13 mouse cellular contexts compared by ENCODE assay signal in the genomic region with DNA sequence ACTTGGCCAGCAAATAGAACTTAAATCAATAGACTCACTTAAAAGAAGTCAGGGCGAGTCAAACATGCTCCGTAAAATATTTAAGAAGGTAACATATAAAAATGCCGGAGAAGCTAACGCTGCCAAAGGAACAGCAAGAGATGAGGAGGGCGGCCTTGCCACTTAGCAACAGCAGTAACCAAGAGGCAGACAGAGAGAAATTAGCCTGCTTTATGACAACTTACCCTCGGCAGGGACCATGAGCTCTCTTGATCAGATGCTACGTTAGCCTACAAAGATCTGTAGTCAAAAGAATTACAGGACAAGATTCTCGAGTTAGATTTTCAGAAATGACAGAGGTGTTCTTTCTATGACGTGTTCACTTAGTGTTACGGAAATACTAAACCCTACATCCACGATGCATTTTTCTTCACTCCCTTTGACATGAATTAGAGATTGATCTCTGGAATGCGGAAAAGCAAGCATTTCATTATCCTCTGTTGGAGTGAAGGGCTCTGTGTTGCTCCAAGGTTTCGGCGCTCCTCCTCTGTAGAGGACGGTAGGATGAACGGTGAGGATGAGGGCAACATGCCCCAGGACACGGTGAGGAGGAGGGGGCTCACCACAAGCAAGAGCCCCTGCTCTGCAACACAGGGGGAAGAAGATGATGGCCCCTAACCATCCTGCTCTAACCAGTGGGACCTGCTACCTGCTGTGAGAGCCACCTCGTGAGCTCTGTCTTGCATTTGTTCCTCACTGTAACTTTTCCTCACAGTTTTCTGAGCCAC. TPM values are rescaled to one million over a fixed set of nuclear protein-coding genes. Genes with fewer than 3 reads are reported as not detected.
A peak's percentile ranks its signal among the peaks of the same experiment; 100 is the strongest.
DNase-seq lines count a peak whose midpoint lies in the region; ATAC-seq and TF ChIP-seq lines count a peak whose summit lies in the region.
"Had no signal": no experiment of that assay in that cellular context is flagged by ENCODE, and none has a peak within 500 bp of the region (broad histone marks: within the 10 kb centered on the region; RNA-seq: fewer than 3 reads in every experiment).

No protein-coding gene starts in this region.

- no peaks in the 10 kb centered on the region for H3K9me3 ChIP-seq in forebrain, embryonic 15.5 days
- H3K9me3 ChIP-seq in forebrain, embryonic 14.5 days (replicated peaks; ENCODE audit: control insufficient read depth, low read length): no peaks in the 10 kb centered on the region
- H3K9me3 ChIP-seq in lung, embryonic 14.5 days (ENCODE audit: low read depth, low read length): no peaks in the 10 kb centered on the region
- H3K9me3 ChIP-seq in embryonic facial prominence, embryonic 15.5 days (replicated peaks): no peaks in the 10 kb centered on the region
- H3K9me3 ChIP-seq in midbrain, embryonic 16.5 days (replicated peaks; ENCODE audit: control insufficient read depth, low read length, poor library complexity, severe bottlenecking): no peaks in the 10 kb centered on the region
- H3K9me3 ChIP-seq: kidney, embryonic 15.5 days; lung, embryonic 15.5 days had no signal

- DNase-seq in forebrain, embryonic 14.5 days (ENCODE audit: low spot score): no peak
- no peak for DNase-seq in lung, embryonic 14.5 days
- no peak for DNase-seq in lung, postnatal 10 days
- no peak for DNase-seq in thymus, postnatal 36 days
- DNase-seq in layer of hippocampus, adult 9-11 months: no peak
- DNase-seq: B cell, adult 2 months had no signal

- no peaks in the 10 kb centered on the region for H3K36me3 ChIP-seq in forebrain, embryonic 15.5 days
- no peaks in the 10 kb centered on the region for H3K36me3 ChIP-seq in forebrain, embryonic 14.5 days (ENCODE audit: control insufficient read depth, insufficient read depth, low read length)
- H3K36me3 ChIP-seq in lung, embryonic 14.5 days (ENCODE audit: insufficient read depth): no peaks in the 10 kb centered on the region
- H3K36me3 ChIP-seq in embryonic facial prominence, embryonic 15.5 days: no peaks in the 10 kb centered on the region
- no peaks in the 10 kb centered on the region for H3K36me3 ChIP-seq in midbrain, embryonic 16.5 days (ENCODE audit: control insufficient read depth, insufficient read depth, low read length)
- H3K36me3 ChIP-seq: kidney, embryonic 15.5 days; lung, embryonic 15.5 days had no signal

- H3K4me3 ChIP-seq in forebrain, embryonic 15.5 days: no peak overlapping the region
- no peak overlapping the region for H3K4me3 ChIP-seq in forebrain, embryonic 14.5 days (ENCODE audit: low read depth, low read length)
- no peak overlapping the region for H3K4me3 ChIP-seq in lung, embryonic 14.5 days (ENCODE audit: low read depth, low read length)
- no peak overlapping the region for H3K4me3 ChIP-seq in embryonic facial prominence, embryonic 15.5 days (replicated peaks)
- H3K4me3 ChIP-seq in midbrain, embryonic 16.5 days (ENCODE audit: low read depth, low read length): no peak overlapping the region
- H3K4me3 ChIP-seq: kidney, embryonic 15.5 days; lung, embryonic 15.5 days had no signal

- no peak overlapping the region for H3K9ac ChIP-seq in forebrain, embryonic 15.5 days (replicated peaks)
- H3K9ac ChIP-seq in forebrain, embryonic 14.5 days (ENCODE audit: low read length): no peak overlapping the region
- H3K9ac ChIP-seq in lung, embryonic 14.5 days: no peak overlapping the region
- no peak overlapping the region for H3K9ac ChIP-seq in embryonic facial prominence, embryonic 15.5 days
- H3K9ac ChIP-seq in midbrain, embryonic 16.5 days (ENCODE audit: low read depth, low read length): no peak overlapping the region
- H3K9ac ChIP-seq: kidney, embryonic 15.5 days; lung, embryonic 15.5 days had no signal

- TF ChIP-seq CTCF in lung, embryonic 14.5 days (IDR thresholded peaks at IDR 0.05; ENCODE audit: low read depth): no peak

- no peak overlapping the region for H3K27ac ChIP-seq in forebrain, embryonic 15.5 days (replicated peaks)
- H3K27ac ChIP-seq in forebrain, embryonic 14.5 days (ENCODE audit: low read depth, low read length): no peak overlapping the region
- H3K27ac ChIP-seq in lung, embryonic 14.5 days (ENCODE audit: low read depth): no peak overlapping the region
- H3K27ac ChIP-seq in embryonic facial prominence, embryonic 15.5 days (replicated peaks): no peak overlapping the region
- H3K27ac ChIP-seq in midbrain, embryonic 16.5 days (ENCODE audit: low read length): no peak overlapping the region
- H3K27ac ChIP-seq: lung, embryonic 15.5 days had no signal

- 0 out of 2 replicates have a peak, but pooled peaks cover 4% of the 10 kb centered on the region for H3K4me1 ChIP-seq in forebrain, embryonic 15.5 days
- no peaks in the 10 kb centered on the region; the same call in 1 of the 2 replicates for H3K4me1 ChIP-seq in forebrain, embryonic 14.5 days (ENCODE audit: control insufficient read depth, insufficient read depth, low read length)
- H3K4me1 ChIP-seq in lung, embryonic 14.5 days (ENCODE audit: insufficient read depth): no peaks in the 10 kb centered on the region; the same call in 1 of the 2 replicates
- peaks cover 20% of the 10 kb centered on the region for H3K4me1 ChIP-seq in embryonic facial prominence, embryonic 15.5 days
- peaks cover 3% of the 10 kb centered on the region for H3K4me1 ChIP-seq in midbrain, embryonic 16.5 days (ENCODE audit: control insufficient read depth, insufficient read depth, low read length)

- WGBS in forebrain, embryonic 15.5 days: 75% methylated on average over 18 of the region's 18 CpGs
- 82% methylated on average over 18 of the region's 18 CpGs for WGBS in forebrain, embryonic 14.5 days
- WGBS in lung, embryonic 14.5 days: 73% methylated on average over 18 of the region's 18 CpGs
- WGBS in embryonic facial prominence, embryonic 15.5 days: 58% methylated on average over 18 of the region's 18 CpGs
- 59% methylated on average over 18 of the region's 18 CpGs for WGBS in midbrain, embryonic 16.5 days

- ATAC-seq in forebrain, embryonic 15.5 days (replicated peaks): peak; percentile 47; the same call in 1 of the 2 replicates
- ATAC-seq in forebrain, embryonic 14.5 days: no peak
- ATAC-seq in lung, embryonic 14.5 days (ENCODE audit: insufficient read depth): peak; percentile 41; the same call in 1 of the 2 replicates
- ATAC-seq in embryonic facial prominence, embryonic 15.5 days (ENCODE audit: insufficient number of reproducible peaks, low FRiP score, low TSS enrichment, low read depth): no peak
- peak; percentile 62 for ATAC-seq in midbrain, embryonic 16.5 days
- ATAC-seq: Patski had no signal

- H3K27me3 ChIP-seq in forebrain, embryonic 15.5 days: no peaks in the 10 kb centered on the region
- H3K27me3 ChIP-seq in forebrain, embryonic 14.5 days (replicated peaks; ENCODE audit: control insufficient read depth, insufficient read depth, low read length): no peaks in the 10 kb centered on the region
- no peaks in the 10 kb centered on the region for H3K27me3 ChIP-seq in lung, embryonic 14.5 days (ENCODE audit: insufficient read depth, low read length)
- H3K27me3 ChIP-seq in embryonic facial prominence, embryonic 15.5 days: no peaks in the 10 kb centered on the region
- no peaks in the 10 kb centered on the region for H3K27me3 ChIP-seq in midbrain, embryonic 16.5 days (ENCODE audit: control insufficient read depth, insufficient read depth, low read depth, low read length)
- H3K27me3 ChIP-seq: kidney, embryonic 15.5 days; lung, embryonic 15.5 days; Patski had no signal

- no peak overlapping the region for H3K4me2 ChIP-seq in forebrain, embryonic 15.5 days (replicated peaks)
- no peak overlapping the region for H3K4me2 ChIP-seq in forebrain, embryonic 14.5 days (ENCODE audit: low read length)
- no peak overlapping the region for H3K4me2 ChIP-seq in lung, embryonic 14.5 days
- peak overlapping the region; percentile 15; the same call in 1 of the 2 replicates for H3K4me2 ChIP-seq in embryonic facial prominence, embryonic 15.5 days (replicated peaks)
- no peak overlapping the region for H3K4me2 ChIP-seq in midbrain, embryonic 16.5 days (ENCODE audit: low read length)
- H3K4me2 ChIP-seq: kidney, embryonic 15.5 days; liver, embryonic 11.5 days; lung, embryonic 15.5 days had no signal

RNA-seq across cellular contexts. Expression of gene Hmgb2, which starts 57.1 kb away (rescaled TPM):
- 225 and 249 TPM in 2 replicates for polyA plus RNA-seq in forebrain, embryonic 15.5 days (2015; fragmentation: Nextera tagmentation; extraction: Ambion mirVana)
- 186 and 201 TPM in 2 replicates for polyA plus RNA-seq in forebrain, embryonic 14.5 days (2014; fragmentation: Nextera tagmentation; extraction: Ambion mirVana)
- 500 and 503 TPM in 2 replicates for polyA plus RNA-seq in lung, embryonic 14.5 days (2014; fragmentation: Nextera tagmentation; extraction: Ambion mirVana)
- polyA plus RNA-seq in embryonic facial prominence, embryonic 15.5 days (2015; fragmentation: Nextera tagmentation; extraction: Ambion mirVana): 277 and 280 TPM in 2 replicates
- polyA plus RNA-seq in midbrain, embryonic 16.5 days (2015; fragmentation: Nextera tagmentation; extraction: Ambion mirVana): 42.3 and 46.4 TPM in 2 replicates

Comparison
In these comparisons a context has a peak if more than half of its experiments do, and no peak if none do; other contexts are left out.
1. ATAC-seq: peak in forebrain, embryonic 15.5 days (single experiment), lung, embryonic 14.5 days (single experiment) and midbrain, embryonic 16.5 days (single experiment); none in forebrain, embryonic 14.5 days (single experiment) and embryonic facial prominence, embryonic 15.5 days (single experiment).